Mouse (Mus musculus): ENCODE results near the gene 2310061I04Rik.
"Not testable (repeated sequence)": the region's sequence is repeated elsewhere in the genome, so short reads cannot be mapped to it uniquely, and the experiment has no call there.

The 2310061I04Rik gene

DNA sequence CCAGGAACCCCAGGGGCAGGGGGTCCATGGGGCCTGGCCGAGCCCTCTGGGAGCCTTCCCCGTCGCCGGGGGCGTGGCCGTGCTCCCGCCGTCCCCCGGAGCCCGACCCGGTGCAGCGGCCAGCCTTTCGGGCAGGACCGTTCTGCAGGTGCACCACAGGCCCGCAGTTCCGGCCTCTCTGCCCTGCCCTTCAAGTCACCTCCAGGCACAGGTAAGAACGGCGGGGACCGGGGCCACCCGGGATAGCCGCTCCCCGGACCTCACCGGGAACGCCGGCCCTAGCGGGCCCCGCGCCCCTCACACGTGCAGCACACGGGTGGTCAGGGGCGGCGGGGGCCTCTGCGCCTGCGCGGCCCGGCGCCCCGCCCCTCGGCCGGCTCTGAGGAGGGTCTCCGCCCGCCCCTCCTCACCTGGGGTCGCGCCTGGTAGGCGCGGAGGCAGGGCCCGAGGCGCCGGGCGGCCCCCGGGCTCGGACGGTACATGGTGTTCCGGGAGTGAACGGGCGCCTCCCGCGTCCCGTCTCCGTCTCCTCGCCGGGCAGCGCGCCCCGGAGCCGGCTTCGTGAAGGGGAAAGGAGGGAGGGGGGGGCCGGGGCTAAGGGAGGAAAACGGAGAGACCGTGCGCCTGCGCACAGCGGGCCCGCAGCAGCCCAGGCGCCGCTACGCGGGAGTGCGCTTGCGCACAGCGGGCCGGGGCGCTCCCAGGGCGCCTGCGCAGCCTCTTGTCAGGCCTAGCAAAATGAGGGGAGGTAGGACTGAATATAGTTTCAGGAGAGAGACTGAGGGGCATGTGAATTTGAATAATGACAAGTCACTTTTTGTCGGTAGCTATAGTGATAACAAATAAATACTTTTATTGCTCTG lies at the start of gene 2310061I04Rik:
Gene 2310061I04Rik, minus strand, starts transcription at position 651 of the 863 bp plus-strand sequence.
- DNase-seq (ENCODE audit: low read depth, low spot score): peak; percentile 96

DNA sequence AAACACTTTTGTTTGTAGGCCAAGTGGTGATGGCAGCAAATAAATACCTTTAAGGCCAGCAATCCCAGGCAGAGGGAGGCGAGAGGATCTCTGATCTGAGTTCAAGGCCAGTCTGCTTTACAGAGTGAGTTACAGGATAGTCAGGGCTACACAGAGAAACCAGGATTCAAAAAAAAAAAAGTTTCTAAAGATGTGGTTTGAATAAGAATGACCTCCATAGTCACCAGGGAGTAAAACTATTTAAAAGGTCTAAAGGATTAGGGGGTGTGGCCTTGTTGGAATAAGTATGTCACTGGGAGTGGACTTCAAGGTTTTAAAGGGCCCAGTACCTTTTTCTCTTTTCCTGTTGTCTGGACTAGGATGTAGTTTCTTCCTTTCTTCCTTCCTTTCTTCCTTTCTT lies 42.7 kb upstream of the 2310061I04Rik start:
- DNase-seq (ENCODE audit: low read depth, low spot score): no peak

DNA sequence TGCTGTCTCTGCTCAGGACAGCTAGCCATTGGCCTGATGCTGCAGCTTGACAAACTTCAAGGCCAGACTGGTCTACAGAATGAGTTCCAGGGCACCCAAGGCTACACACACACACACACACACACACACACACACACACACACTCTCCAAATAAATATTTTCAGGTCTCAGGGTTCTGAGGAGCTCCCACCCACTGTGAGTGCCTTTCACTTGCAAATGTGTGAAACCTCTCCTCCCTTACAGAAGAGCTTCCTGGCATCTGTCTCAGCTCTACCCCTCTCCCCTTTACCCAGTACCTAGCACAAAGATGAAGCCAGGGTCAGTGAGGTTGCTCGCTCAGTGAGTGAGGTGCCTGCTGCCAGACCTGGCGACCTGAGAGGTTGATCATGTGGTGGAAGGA lies 41.9 kb upstream of the 2310061I04Rik start:
- DNase-seq (ENCODE audit: low read depth, low spot score): no peak

DNA sequence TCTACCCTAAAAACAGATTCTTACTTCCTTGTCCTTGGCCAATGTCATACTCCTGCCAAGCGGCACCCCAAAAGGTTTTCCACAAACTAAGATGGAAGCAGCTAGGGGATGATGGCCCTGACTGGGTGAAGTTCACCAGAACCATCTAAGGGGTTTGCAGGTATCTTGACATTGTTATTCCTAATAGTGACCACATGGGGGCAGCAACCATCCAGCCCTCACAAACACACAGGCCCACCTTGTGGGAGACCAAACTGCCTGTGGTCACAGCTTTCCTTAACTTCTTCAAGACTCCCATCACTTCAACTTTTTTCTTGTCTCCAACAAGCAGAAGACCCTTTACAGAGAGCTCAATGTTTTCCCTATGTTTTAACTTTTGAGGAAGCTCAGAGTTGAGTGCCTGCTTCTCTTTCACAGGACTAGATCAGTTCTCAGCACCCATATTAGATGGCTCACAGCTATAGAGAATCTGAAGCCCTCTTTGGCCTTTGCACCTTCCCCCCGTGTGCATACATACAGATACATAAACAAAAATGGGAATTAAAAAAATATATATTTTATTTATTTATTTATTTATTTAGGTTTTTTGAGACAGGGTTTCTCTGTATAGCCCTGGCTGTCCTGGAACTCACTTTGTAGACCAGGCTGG lies 40.6 kb upstream of the 2310061I04Rik start:
- DNase-seq (ENCODE audit: low read depth, low spot score): peak; percentile 84

DNA sequence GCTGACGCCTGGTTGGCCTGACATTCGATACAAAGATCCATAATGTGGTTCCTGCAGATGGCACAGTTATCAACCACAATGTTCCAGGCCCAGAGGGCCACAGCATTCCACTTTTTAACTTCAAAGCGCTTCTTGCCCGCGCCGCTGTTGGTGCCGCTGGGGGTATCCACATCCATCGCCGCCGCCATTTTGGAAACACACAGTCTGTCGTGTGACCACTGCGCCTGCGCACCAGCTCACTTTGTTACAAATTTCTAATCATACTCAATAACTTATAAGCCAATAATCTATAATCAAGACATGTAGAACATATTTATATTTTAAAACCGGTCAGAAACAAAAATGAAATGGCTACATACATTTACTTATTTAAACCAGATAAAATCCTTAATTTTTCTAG lies 38.5 kb upstream of the 2310061I04Rik start:
- not testable (repeated sequence) for DNase-seq (ENCODE audit: low read depth, low spot score)

DNA sequence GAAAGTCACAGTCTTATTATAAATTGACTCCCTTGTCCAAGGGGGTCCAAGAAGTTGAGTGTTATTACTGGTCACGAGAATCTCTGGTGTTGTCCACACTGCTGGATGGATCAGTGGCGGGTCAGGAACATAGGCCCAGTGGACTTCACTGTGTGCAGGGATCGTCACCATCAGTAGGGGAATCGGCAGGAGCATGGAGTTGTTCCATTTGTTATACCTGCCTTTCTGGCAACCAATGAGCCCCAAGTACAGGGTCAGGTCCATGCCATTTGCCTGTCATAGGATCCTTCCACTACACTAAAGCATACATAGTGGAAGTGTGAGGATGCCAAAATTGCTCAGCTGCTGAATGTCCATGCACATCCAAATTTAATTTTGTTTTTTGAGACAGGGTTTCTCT lies 35.4 kb upstream of the 2310061I04Rik start:
- DNase-seq (ENCODE audit: low read depth, low spot score): no peak

DNA sequence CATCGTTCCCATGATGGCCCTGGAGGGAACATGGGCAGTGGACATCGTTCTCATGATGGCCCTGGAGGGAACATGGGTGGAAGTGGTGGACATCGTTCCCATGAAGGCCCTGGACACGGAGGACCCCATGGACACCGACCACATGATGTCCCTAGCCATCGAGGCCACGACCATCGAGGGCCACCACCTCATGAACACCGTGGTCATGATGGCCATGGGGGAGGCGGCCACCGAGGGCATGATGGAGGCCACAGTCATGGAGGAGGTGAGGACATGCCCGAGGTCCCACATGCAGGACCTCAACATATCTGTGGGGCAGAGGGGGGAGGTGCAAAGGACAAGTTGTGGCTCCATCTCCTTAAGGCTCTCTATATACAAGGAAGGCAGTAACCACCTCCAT lies 33.4 kb upstream of the 2310061I04Rik start:
- DNase-seq (ENCODE audit: low read depth, low spot score): no peak

DNA sequence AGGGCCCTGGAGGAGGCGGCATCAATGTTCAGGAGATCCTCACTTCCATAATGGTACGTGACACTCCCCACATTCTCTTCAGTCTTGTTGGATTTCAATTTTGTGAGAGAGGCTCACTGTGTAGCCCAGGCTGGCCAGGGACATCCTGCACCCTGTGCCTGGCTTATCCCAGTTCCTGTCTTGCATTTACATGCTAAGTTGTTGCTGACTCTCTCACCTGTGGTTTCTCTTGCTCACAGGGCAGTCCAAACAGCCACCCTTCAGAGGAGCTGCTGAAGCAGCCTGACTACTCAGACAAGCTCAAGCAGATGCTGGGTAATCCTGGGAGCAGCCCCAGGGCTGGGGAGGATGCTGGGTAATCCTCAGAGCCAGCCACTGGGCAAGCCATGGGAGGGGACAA lies 32.3 kb upstream of the 2310061I04Rik start:
- no peak for DNase-seq (ENCODE audit: low read depth, low spot score)

DNA sequence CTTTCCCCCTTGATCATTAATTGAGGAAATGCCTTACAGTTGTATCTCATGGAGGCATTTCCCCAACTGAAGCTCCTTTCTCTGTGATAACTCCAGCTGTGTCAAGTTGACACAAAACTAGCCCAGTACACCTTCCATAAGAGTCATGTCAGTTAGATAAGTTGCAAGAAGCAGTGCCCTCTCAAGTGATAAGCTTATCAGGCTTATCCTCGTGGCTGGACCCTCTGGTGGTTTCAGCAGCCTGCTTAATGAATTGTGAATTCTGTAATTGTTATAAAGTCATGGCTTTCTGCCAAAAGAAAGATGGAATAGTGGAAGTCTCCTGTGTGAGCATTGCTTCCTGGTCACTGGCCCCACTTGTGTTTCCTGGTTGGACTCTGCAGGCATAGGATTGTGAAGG lies 30.2 kb upstream of the 2310061I04Rik start:
- no peak for DNase-seq (ENCODE audit: low read depth, low spot score)

DNA sequence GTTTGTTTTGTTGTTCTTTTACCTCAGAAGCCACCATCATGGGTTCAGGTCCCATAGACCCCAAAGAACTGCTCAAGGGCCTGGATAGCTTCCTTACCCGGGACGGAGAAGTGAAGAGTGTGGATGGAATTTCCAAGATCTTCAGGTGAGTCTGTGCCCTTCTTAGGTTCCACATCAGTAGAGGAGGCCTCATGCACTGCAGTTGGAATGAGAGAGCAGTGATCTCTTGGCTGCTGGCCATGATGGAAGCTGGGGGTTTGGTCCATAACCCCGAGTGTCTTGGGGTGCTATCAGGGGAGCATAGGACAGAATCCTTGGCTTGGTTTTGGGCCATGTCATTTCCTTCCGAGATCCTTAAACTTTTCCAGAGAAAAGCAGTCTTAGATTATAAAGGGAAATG lies 26.1 kb upstream of the 2310061I04Rik start:
- no peak for DNase-seq (ENCODE audit: low read depth, low spot score)

DNA sequence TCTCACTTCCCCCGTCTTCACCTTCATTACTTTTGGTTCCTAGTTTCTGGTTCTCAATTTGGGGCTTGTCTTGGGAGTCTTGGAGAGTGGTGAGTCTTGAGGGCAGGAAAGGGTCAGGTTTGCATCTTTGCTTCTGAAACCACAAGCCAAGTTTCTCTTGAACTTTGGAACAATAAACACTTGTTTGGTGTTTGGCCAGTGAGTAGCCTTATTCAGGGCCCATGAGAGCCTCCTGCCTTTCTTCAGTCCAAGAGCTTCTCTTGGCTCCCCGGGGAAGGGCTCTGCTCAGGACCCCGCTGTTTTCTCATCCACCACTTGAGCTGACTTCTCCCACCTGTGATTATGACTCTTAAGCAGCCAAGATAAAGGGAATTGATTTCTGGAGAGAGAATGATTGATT lies 25.3 kb upstream of the 2310061I04Rik start:
- DNase-seq (ENCODE audit: low read depth, low spot score): no peak

DNA sequence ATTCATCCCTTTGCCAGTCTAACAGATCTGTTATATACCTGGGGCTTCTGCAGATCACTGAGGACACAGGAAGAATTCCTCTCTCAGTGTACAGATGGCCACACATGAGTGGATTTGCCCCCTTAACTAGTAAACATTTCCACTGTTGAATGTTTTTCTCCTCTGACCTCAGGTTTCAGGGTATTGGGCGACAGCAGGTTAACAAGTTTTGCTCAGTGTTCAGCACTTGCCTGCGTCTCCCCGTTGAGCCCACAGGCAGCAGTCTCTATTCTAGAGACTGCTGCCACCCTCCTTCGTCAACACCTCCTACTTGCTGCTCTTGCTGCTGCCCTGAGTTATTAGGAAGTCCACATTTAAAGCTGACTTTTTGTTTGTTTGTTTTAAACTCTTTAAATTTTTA lies 24.5 kb upstream of the 2310061I04Rik start:
- DNase-seq (ENCODE audit: low read depth, low spot score): no peak

DNA sequence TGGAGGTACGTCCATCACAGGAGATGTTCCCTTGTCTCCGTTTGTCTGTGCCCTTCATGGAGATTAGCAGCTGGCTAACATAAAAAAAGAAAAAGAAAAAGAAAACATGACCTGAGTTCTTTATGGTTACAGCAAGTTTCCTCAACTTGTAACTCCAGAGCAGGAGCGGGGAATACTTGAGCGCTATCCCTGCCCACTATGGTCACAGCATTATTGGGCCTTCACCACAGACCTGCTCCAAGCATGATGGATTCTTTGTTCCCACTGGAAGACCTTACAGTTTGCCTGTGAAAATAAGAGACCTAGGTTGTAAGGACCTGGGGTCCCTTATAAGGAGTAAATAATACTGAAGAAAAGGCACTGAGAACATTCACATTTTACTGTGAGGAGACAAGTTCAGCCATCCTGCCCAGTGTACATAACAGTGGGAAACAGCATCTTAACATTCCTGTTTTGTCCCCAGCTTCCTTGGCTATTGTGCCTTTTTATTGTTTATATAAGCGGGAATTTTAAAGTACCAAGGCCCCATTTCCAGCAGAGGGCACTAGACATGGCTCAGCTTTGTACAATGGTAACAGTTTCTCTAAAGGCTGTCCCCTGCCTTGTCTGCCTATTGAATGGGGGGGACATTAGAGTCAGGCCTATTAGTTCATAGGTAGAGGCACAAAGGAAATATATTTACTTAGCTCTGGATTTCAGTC lies 23.8 kb upstream of the 2310061I04Rik start:
- peak; percentile 68 for DNase-seq (ENCODE audit: low read depth, low spot score)

DNA sequence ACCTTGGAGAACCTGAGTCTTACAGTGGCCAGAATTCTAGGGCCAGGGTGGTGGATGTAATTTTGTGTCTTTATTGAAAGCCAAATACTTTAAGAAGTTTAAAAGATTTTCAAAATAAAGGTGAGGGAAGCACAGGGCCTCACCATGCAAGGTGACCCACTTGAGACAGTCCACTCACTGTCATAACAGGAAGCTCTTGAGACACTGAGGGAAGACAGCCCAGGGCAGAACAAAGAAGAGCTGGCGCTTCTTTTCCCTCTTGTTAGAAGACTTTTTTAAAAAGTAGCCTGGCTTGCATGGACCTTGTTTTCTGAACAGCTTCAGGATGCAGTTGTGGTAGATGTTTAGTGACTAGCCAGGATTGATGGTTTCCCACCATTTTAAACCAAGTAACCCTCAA lies 23.2 kb upstream of the 2310061I04Rik start:
- DNase-seq (ENCODE audit: low read depth, low spot score): peak; percentile 25

DNA sequence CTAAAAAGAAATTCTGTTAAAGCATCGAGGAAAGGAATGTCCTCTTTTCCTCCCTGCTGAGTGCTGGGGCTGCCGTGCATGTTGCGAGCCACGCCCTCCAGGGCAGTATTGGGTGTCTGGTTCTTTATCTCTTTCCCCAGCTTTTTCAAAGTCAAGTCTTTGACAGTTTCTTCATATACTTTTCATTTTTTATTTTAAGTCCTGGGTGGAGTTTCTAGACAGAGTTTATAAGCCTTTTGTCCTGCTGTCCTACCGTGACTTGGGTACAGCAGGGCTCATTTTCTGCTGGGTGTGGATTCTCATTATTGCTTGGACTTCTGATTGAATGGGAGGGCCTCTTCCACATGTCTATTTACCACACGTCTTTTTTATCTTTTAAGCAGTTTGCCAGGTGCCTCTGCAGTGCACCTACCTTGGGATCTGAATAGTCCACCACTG lies 22.7 kb upstream of the 2310061I04Rik start:
- DNase-seq (ENCODE audit: low read depth, low spot score): no peak

DNA sequence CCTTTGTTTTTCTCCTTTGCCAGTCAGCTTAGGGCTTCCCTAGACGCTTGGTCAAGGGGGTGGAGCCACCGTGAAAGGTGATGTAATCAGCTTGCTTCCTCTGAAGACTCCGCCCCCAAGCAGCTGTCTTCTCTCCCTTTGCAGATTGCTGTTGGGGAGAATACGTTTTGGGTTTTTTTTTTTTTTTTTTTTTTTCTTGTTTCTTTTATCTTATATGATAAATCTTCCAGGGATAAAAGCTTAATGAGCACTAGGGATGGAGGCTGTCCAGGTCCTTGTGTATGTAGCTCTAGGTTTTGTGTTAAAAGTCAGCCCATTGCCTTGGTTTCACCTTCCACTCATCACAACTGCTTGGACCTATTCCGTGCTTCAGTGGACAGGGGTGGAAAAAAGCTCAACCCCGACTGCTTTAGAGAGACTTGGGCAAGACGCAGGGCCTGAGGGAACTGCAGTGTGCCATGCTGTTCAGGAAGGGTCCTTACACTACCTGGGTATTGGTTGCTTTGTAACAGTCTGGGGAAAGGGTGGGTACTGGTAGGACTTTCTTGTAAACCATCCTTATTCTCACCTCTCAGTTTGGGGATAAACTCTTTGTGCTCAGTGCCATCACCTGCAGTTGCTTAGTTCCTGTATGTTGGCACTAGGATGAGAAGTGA lies 22.0 kb upstream of the 2310061I04Rik start:
- peak; percentile 100 for DNase-seq (ENCODE audit: low read depth, low spot score)

DNA sequence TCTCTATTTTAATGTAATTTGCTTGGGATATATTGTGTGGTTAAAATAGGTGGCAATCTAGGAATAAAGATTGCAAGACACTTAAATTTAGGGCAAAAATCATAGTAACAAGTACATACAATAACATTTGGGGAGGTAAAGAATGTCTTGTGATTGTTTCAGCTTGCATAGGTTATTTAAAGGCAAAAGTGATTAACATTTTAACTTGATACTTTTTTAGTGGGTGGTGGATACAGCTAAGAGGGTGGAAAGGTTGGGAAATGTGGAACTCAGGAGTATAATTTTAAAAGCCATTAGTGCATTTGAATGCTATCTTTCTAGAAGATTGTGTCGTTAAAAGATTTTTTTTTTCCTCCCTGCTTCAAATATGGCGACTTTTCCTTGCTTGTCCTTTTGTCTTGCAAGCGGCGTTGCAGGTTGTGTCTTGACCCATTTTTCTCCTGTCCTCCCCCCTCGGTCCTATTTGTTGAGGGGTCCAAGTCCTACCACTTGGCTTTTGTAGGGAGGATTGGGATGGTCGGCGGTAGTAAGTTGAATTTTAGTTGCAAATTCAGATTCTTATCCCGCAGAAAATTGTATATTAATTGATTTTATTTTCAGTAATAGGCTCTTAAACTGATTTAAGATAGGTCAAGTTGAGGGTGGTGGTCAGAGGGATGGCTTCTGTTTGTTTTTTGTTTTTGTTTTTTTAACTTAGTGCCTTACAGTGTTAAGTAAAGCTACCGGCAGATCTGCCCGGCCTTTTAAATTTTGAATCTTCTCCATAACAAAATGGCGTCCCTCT lies 21.2 kb upstream of the 2310061I04Rik start:
- DNase-seq (ENCODE audit: low read depth, low spot score): peak; percentile 77

DNA sequence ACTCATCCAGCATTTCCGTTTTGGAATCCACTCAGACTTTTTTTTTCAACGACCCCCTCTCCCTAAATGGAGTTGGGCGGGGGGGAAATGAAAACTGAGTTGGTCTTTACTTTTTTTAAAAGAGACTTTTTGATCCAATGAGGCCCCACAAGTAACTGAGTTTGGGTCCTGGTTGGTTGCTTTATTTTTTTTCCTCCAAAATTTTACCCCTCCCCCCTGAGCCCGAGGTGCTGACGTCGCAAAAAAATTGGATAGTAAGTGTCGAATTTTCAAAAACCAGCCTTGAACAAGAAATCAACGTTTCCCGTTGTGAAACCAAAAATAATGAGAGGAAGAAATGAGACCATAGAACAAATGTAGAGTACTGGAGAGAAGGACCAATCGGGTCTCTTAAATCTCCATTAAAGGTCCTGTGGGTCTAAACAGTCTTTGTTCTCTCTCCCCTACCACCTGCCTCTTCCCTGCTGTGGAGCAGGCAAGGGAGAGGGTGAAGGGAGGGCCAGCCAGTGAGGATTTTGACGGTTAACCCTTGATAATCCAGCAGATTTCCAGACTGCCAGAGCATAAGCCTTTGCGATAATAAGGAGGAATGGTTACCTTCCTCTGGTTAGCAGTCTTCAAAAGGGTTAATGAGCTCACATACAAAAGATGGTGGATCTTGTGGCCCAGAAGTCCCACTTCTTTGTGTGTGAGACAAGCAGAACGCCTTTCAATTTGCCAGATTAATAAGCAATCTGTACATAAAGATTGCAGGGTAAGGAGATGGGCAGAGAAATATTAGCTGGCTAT lies 20.4 kb upstream of the 2310061I04Rik start:
- DNase-seq (ENCODE audit: low read depth, low spot score): peak; percentile 94

DNA sequence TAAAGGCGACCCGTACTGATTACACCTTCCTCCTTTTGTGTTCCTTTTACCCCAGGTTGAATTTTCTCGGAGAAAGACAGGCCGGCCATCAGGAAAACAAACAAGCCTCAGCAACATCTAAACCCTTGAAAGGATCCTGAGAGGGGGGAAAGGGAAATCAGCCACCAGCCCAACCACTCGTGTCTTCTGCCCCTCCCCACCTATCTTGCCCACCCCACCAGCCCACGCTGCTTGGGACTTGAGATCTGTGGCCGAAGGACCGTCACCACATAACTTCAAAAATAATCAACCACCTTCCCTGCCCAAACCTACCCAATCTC lies 19.9 kb upstream of the 2310061I04Rik start:
- DNase-seq (ENCODE audit: low read depth, low spot score): peak; percentile 48

Measured in brain, adult 2 months (tissue).